Mouse (Mus musculus) liver, embryonic 14.5 days (tissue): ENCODE measurements around the gene Tacc2. TPM values are rescaled to one million over a fixed set of nuclear protein-coding genes. Genes with fewer than 3 reads are reported as not detected.

Experiments
- ATAC-seq: fragments of 200-750 bp; cut with Nextera tagmentation; 2 replicates; pipeline ENCODE4 v1.8.0; 2017; ENCODE audit warnings: moderate number of reproducible peaks, mild to moderate bottlenecking, moderate library complexity; ENCODE audit not compliant: insufficient read depth
- DNase-seq, 3 experiments: peaks; one replicate each; pipeline ENCODE4 v3.0.0-alpha.2; 2012 to 2013; ENCODE audit warnings: low read depth in 3 of 3, low spot score in 3 of 3
- H3K27ac ChIP-seq: fragments of 300-500 bp; sonication (generic); 2 replicates; pipeline ENCODE4 v1.5.1; 2014; ENCODE audit warnings: moderate library complexity, mild to moderate bottlenecking, control low read depth, inconsistent platforms
- H3K27me3 ChIP-seq: fragments of 300-500 bp; sonication (generic); 2 replicates; pipeline ENCODE4 v1.6.1; 2014; ENCODE audit warnings: mild to moderate bottlenecking, low read length, moderate library complexity; ENCODE audit not compliant: control insufficient read depth, insufficient read depth
- H3K36me3 ChIP-seq: fragments of 300-500 bp; sonication (generic); replicated peaks from 2 replicates; pipeline ENCODE4 v1.6.1; 2014; ENCODE audit warnings: low read depth; ENCODE audit not compliant: control insufficient read depth, insufficient read depth
- H3K4me1 ChIP-seq, 2 experiments: fragments of 200-500 bp in 1 of 2; fragments of 300-500 bp in 1 of 2; sonication (generic) in 1 of 2; replicated peaks; 2 replicates each; pipeline ENCODE4 v1.6.1; 2012 to 2014; ENCODE audit warnings: antibody characterized with exemption in 1 of 2, inconsistent platforms in 1 of 2, low read length in 1 of 2; ENCODE audit not compliant: control insufficient read depth in 2 of 2, insufficient read depth in 2 of 2
- H3K4me2 ChIP-seq: fragments of 300-500 bp; sonication (generic); 2 replicates; pipeline ENCODE4 v1.6.1; 2014; ENCODE audit warnings: low read depth, mild to moderate bottlenecking, control low read depth, moderate library complexity
- H3K4me3 ChIP-seq, 2 experiments: fragments of 200-500 bp in 1 of 2; fragments of 300-500 bp in 1 of 2; sonication (generic) in 1 of 2; 2 replicates each; pipeline ENCODE4 v1.5.1; 2012 to 2014; ENCODE audit warnings: low read depth in 2 of 2, low read length in 2 of 2, mild to moderate bottlenecking in 2 of 2, control low read depth in 1 of 2, inconsistent platforms in 1 of 2, moderate library complexity in 1 of 2; ENCODE audit not compliant: insufficient read depth in 1 of 2
- H3K9ac ChIP-seq: fragments of 300-500 bp; sonication (generic); replicated peaks from 2 replicates; pipeline ENCODE4 v1.6.1; 2014; ENCODE audit warnings: mild to moderate bottlenecking, control low read depth, moderate library complexity
- H3K9me3 ChIP-seq: fragments of 300-500 bp; sonication (generic); 2 replicates; pipeline ENCODE4 v1.6.1; 2016; ENCODE audit warnings: low read length, mixed read lengths; ENCODE audit not compliant: control insufficient read depth
- CTCF ChIP-seq: IDR thresholded peaks from 2 replicates; pipeline ENCODE4 v1.5.1; 2016; ENCODE audit warnings: antibody characterized with exemption, low read depth, control low read depth
- EP300 ChIP-seq: IDR thresholded peaks from 2 replicates; pipeline ENCODE4 v1.6.1; 2016; ENCODE audit warnings: antibody characterized with exemption, low read depth
- WGBS: fragments of 180-500 bp; shearing (Covaris S2); extraction: QIAGEN DNeasy Blood & Tissue Kit; methylation state at CpG from one replicate; pipeline ENCODE4 v1.1.7; 2014; ENCODE audit not compliant: insufficient replicate concordance; 5-methylcytosine and 5-hydroxymethylcytosine counted together
- polyA plus RNA-seq, 2 experiments: library from polyadenylated mRNA; depleted of rRNA in 1 of 2; stranded (reverse) in 1 of 2; unstranded in 1 of 2; fragments of >200 nt; fragmentation: Nextera tagmentation in 1 of 2; extraction: Ambion mirVana in 1 of 2; gene quantifications; 2 replicates each; pipeline versions ENCODE4 v1.2.1 to v1.2.3; 2012 to 2014

Tacc2 gene
- polyA plus RNA-seq, 2 experiments, result 2.0 to 2.4 TPM

- 57% methylated on average over 22 of the region's 22 CpGs for WGBS
- ATAC-seq (no peak), DNase-seq (no peak)
- Histone ChIP-seq H3K4me3 (no peak overlapping the region), H3K36me3 (no peaks in the 10 kb centered on the region), H3K27me3 (no peaks in the 10 kb centered on the region), H3K9ac (no peak overlapping the region), H3K4me1 (0 out of 4 replicates have a peak, but pooled peaks cover 0 to 3% of the 10 kb centered on the region in 2 experiments), H3K27ac (no peak overlapping the region), H3K9me3 (no peaks in the 10 kb centered on the region), H3K4me2 (no peak overlapping the region)
- no peak for TF ChIP-seq EP300
- no peak for TF ChIP-seq CTCF
These were observed 54.5 kb downstream of the Tacc2 start for GRCm38 (mm10) chr7:130631553-130632378.

DNA sequence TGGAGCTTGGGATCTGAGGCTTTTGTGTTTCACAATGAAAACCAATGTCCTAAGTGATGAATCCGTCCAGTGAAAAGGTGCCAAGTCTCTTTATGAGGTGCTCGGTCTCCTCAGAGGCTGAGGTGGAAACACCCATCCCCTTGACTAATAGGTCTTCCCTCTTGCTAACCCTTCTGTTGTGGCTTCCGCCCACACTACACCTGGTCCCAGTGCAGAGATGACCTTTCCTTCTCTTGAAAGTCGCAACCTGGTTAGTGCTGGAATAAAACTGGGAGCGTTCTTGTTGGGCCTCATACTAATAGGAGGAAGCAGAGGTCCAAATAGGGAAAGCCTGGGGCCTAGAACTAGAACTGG, 55.1 kb downstream of the Tacc2 start:
- Histone ChIP-seq H3K4me2 (no peak overlapping the region), H3K9ac (no peak overlapping the region), H3K4me3 (no peak overlapping the region), H3K27ac (no peak overlapping the region), H3K27me3 (no peaks in the 10 kb centered on the region), H3K4me1 (0 out of 4 replicates have a peak, but pooled peaks cover 0 to 3% of the 10 kb centered on the region in 2 experiments), H3K36me3 (no peaks in the 10 kb centered on the region), H3K9me3 (no peaks in the 10 kb centered on the region)
- WGBS, result 66% methylated on average over 5 of the region's 5 CpGs
- DNase-seq, result no peak
- ATAC-seq, result no peak
- no peak for TF ChIP-seq CTCF
- TF ChIP-seq EP300, result no peak

DNA sequence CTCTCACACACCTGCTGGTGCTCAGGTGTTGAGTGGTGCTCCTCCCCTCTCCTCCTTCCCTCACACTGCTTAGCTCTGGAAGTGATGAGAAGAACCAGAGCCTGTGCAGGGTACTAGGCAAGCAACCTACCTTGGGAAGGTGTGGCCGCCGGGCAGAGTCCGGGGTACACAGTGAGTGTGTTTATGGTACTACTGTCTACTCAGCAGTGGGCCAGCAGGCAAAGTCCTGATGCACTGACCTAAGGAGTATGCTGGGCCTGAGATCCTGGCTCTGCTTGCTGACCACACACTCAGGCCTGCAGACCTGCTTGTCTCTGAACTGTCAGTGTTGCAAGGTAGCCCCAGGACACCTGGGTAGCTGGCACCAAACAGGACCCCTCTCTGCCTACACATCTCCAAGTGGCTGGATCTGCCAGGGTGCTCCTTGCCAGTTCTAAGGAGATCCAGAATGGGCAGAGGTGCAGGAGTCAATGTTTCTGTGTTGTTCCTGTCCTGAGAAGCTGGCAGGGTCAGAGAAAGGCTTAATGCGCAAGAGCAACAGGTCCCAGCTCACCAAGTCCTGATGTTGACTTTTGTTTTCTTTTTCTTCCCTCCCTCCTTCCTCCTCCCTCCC, 57.1 kb downstream of the Tacc2 start:
- DNase-seq (no peak), ATAC-seq (no peak)
- Histone ChIP-seq H3K9ac (no peak overlapping the region), H3K4me3 (no peak overlapping the region), H3K27me3 (no peaks in the 10 kb centered on the region), H3K36me3 (no peaks in the 10 kb centered on the region), H3K9me3 (no peaks in the 10 kb centered on the region), H3K4me1 (0 out of 4 replicates have a peak, but pooled peaks cover 0 to 3% of the 10 kb centered on the region in 2 experiments), H3K27ac (no peak overlapping the region), H3K4me2 (no peak overlapping the region)
- no peak for TF ChIP-seq EP300
- TF ChIP-seq CTCF, result no peak
- 81% methylated on average over 4 of the region's 4 CpGs for WGBS

- H3K27me3 ChIP-seq, result no peaks in the 10 kb centered on the region
- TF ChIP-seq CTCF (no peak), EP300 (no peak)
- DNase-seq (no peak), ATAC-seq (no peak)
- no peaks in the 10 kb centered on the region for H3K9me3 ChIP-seq
- no peaks in the 10 kb centered on the region for H3K36me3 ChIP-seq
- H3K27ac ChIP-seq, result no peak overlapping the region
- no peak overlapping the region for H3K4me2 ChIP-seq
- H3K4me1 ChIP-seq, result 0 out of 4 replicates have a peak, but pooled peaks cover 0 to 3% of the 10 kb centered on the region in 2 experiments
- H3K4me3 ChIP-seq, result no peak overlapping the region
- 45% methylated on average over 7 of the region's 7 CpGs for WGBS
- H3K9ac ChIP-seq, result no peak overlapping the region
These were observed 58.0 kb downstream of the Tacc2 start for GRCm38 (mm10) chr7:130635212-130635611.

GRCm38 (mm10) chr7:130636274-130636673, 59.0 kb downstream of the Tacc2 start:
- Histone ChIP-seq H3K4me3 (no peak overlapping the region), H3K27ac (no peak overlapping the region), H3K4me2 (no peak overlapping the region), H3K9ac (no peak overlapping the region), H3K4me1 (0 out of 4 replicates have a peak, but pooled peaks cover 0 to 3% of the 10 kb centered on the region in 2 experiments), H3K9me3 (no peaks in the 10 kb centered on the region), H3K36me3 (no peaks in the 10 kb centered on the region), H3K27me3 (no peaks in the 10 kb centered on the region)
- DNase-seq (no peak), ATAC-seq (no peak)
- no peak for TF ChIP-seq CTCF
- no peak for TF ChIP-seq EP300
- WGBS, result 48% methylated on average over 3 of the region's 3 CpGs
